11 mouse cellular contexts compared by ENCODE assay signal in the genomic region with DNA sequence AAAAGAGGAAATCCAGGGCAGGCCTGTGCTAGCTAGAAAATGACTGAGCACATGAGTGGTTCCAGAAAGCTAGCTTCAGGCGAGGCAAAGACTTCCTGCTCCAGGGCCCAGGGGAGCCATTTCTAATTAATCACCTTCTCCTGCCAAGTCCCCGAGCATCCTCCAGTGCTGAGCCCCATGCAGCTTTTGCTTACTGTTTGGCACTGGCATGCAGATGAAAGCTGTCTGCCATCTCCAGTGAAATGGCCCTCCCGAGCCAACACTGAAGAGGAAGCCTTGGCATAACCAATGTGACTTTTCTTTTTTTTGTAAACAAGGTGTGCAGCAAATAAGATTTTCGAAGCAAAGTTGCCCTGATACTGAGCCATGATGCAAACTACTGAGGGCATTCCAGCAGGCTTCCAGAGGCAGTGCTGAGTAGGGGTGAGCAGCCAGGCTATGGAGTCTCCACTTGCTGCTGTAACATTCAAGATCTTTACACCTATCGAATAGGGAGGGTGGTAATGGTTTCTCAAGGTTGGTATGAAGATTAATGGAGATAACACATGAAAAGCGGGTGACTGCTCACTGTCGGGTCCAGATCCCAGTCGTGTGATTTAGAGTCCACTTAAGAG.
A peak's percentile ranks its signal among the peaks of the same experiment; 100 is the strongest.
DNase-seq lines count a peak whose midpoint lies in the region; ATAC-seq lines count a peak whose summit lies in the region.
"Had no signal": no experiment of that assay in that cellular context is flagged by ENCODE, and none has a peak within 500 bp of the region (broad histone marks: within the 10 kb centered on the region; RNA-seq: fewer than 3 reads in every experiment).

No protein-coding gene starts in this region.

- H3K4me1 ChIP-seq in forebrain, embryonic 15.5 days = no peaks in the 10 kb centered on the region
- H3K4me1 ChIP-seq in forebrain, embryonic 11.5 days (replicated peaks; ENCODE audit: control insufficient read depth, insufficient read depth, low read length) = no peaks in the 10 kb centered on the region
- H3K4me1 ChIP-seq: stomach, embryonic 15.5 days had no signal

- no peak overlapping the region for H3K27ac ChIP-seq in forebrain, embryonic 15.5 days (replicated peaks)
- no peak overlapping the region for H3K27ac ChIP-seq in forebrain, embryonic 11.5 days (ENCODE audit: low read depth, low read length)
- H3K27ac ChIP-seq: stomach, embryonic 15.5 days had no signal

- H3K9me3 ChIP-seq in forebrain, embryonic 15.5 days = no peaks in the 10 kb centered on the region
- H3K9me3 ChIP-seq in forebrain, embryonic 11.5 days (ENCODE audit: control insufficient read depth, low read length) = no peaks in the 10 kb centered on the region
- H3K9me3 ChIP-seq: stomach, embryonic 15.5 days had no signal

- no peaks in the 10 kb centered on the region for H3K27me3 ChIP-seq in forebrain, embryonic 15.5 days
- H3K27me3 ChIP-seq in forebrain, embryonic 11.5 days (ENCODE audit: control insufficient read depth, insufficient read depth, low read length) = no peaks in the 10 kb centered on the region
- H3K27me3 ChIP-seq: stomach, embryonic 15.5 days had no signal

- ATAC-seq in forebrain, embryonic 15.5 days (replicated peaks) = peak; percentile 70
- ATAC-seq in forebrain, embryonic 11.5 days (replicated peaks; ENCODE audit: low FRiP score) = no peak
- ATAC-seq: activated CD4-positive, CD25-positive, alpha-beta regulatory T cell, adult 4 months had no signal

- no peak overlapping the region for H3K4me3 ChIP-seq in forebrain, embryonic 15.5 days
- no peak overlapping the region for H3K4me3 ChIP-seq in forebrain, embryonic 11.5 days (ENCODE audit: low read depth, low read length)
- H3K4me3 ChIP-seq: stomach, embryonic 15.5 days had no signal

- no peak overlapping the region for H3K9ac ChIP-seq in forebrain, embryonic 15.5 days (replicated peaks)
- H3K9ac ChIP-seq in forebrain, embryonic 11.5 days (ENCODE audit: low read length) = no peak overlapping the region
- H3K9ac ChIP-seq: stomach, embryonic 15.5 days had no signal

- intact Hi-C loops in left cerebral cortex, postnatal 36 days (cut with DNase I) = no loop called here
- intact Hi-C loops in left cerebral cortex, postnatal 10 days (cut with DNase I) = no loop called here

- DNase-seq in forebrain, embryonic 11.5 days (ENCODE audit: low spot score) = no peak
- peak; percentile 63 for DNase-seq in MN1 (ENCODE audit: low spot score)
- peak; percentile 42 to 44 for DNase-seq in cerebellum, postnatal 36 days
- peak; percentile 27 to 37 for DNase-seq in kidney, postnatal 4 days
- DNase-seq in left cerebral cortex, postnatal 36 days (ENCODE audit: low spot score in 2 of 2) = no peak
- no peak for DNase-seq in ovary, postnatal 14 days (ENCODE audit: low spot score)
- no peak for DNase-seq in left cerebral cortex, postnatal 10 days (ENCODE audit: extremely low spot score in 1 of 2, low spot score in 2 of 2)
- DNase-seq: heart, postnatal 14 days had no signal

- 64% methylated on average over 8 of the region's 8 CpGs for WGBS in forebrain, embryonic 15.5 days
- WGBS in forebrain, embryonic 11.5 days = 88% methylated on average over 8 of the region's 8 CpGs

- H3K36me3 ChIP-seq in forebrain, embryonic 15.5 days = no peaks in the 10 kb centered on the region
- H3K36me3 ChIP-seq in forebrain, embryonic 11.5 days (ENCODE audit: control insufficient read depth, insufficient read depth, low read length) = no peaks in the 10 kb centered on the region
- H3K36me3 ChIP-seq: stomach, embryonic 15.5 days had no signal

- no peak overlapping the region for H3K4me2 ChIP-seq in forebrain, embryonic 15.5 days (replicated peaks)
- no peak overlapping the region for H3K4me2 ChIP-seq in forebrain, embryonic 11.5 days (ENCODE audit: low read depth, low read length, severe bottlenecking)
- H3K4me2 ChIP-seq: stomach, embryonic 15.5 days had no signal

Comparison
In these comparisons a context has a peak if more than half of its experiments do, and no peak if none do; other contexts are left out.
1. DNase-seq: peak in MN1 (single experiment), cerebellum, postnatal 36 days (2 of 2) and kidney, postnatal 4 days (2 of 2); none in forebrain, embryonic 11.5 days (single experiment), left cerebral cortex, postnatal 36 days (0 of 2), ovary, postnatal 14 days (single experiment) and left cerebral cortex, postnatal 10 days (0 of 2).